Mouse (Mus musculus) left cerebral cortex, adult 6 months (tissue): ENCODE measurements around the gene Olfr419. TPM values are rescaled to one million over a fixed set of nuclear protein-coding genes. Genes with fewer than 3 reads are reported as not detected.

Experiments used
- long read RNA-seq, 2 experiments: library from polyadenylated mRNA; unstranded; transcript quantifications; one replicate each; pipeline ENCODE4 v2.0.0; 2019 to 2020
- polyA plus RNA-seq: library from polyadenylated mRNA; unstranded; fragments of <200 nt; fragmentation: Nextera tagmentation; gene quantifications from 2 replicates; pipeline ENCODE4 v1.2.3, GENCODE M21; 2021

The Olfr419 gene
- not detected in 2 replicates for polyA plus RNA-seq
- long read RNA-seq, experiment 1: 0 reads
- long read RNA-seq, experiment 2: 0 reads

DNA sequence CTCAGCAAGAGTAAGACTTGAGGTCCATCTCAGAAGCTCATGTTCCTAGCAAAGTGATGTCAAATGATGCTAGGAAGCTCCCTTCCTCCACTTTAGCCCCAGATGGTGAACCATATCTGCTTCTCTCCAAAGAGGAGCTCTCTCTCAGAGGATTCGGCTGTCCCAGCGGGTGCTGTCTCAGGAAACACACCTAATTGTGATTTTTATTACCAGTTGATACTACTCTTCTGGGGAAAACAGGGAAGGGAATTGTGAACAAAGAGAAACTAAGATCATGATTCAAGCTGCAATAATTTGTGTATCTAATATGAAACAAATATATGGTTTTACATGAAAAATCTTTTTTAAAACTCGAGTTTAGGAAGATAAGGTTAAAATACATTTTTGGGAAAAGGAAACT is at the start of gene Olfr419:
Gene Olfr419, minus strand, starts transcription at position 101 of the 400 bp plus-strand sequence.

Other genes starting within 250 kb of the Olfr419 start
- gene Ifi205, start 220.3 kb downstream of the Olfr419 start, polyA plus RNA-seq: not detected in 2 replicates
- gene Olfr433, start 211.4 kb downstream of the Olfr419 start, polyA plus RNA-seq: not detected in 2 replicates
- gene Olfr432, start 202.9 kb downstream of the Olfr419 start, polyA plus RNA-seq: not detected in 2 replicates
- not detected in 2 replicates for gene Olfr430, start 185.5 kb downstream of the Olfr419 start, polyA plus RNA-seq
- gene Olfr429, start 167.7 kb downstream of the Olfr419 start, polyA plus RNA-seq: not detected in 2 replicates
- gene Olfr427, start 155.2 kb downstream of the Olfr419 start, polyA plus RNA-seq: not detected in 2 replicates
- not detected in 2 replicates for gene Olfr231, start 130.9 kb downstream of the Olfr419 start, polyA plus RNA-seq
- gene Olfr424, start 120.5 kb downstream of the Olfr419 start, polyA plus RNA-seq: not detected in 2 replicates
- gene Olfr420, start 96.4 kb downstream of the Olfr419 start, polyA plus RNA-seq: not detected in 2 replicates
- gene Spta1, start 79.3 kb downstream of the Olfr419 start, polyA plus RNA-seq: not detected in 2 replicates
- not detected in 2 replicates for gene Mptx1, start 78.5 kb upstream of the Olfr419 start, polyA plus RNA-seq
- gene Olfr417, start 113.1 kb upstream of the Olfr419 start, polyA plus RNA-seq: not detected in 2 replicates
- gene Olfr248, start 139.0 kb upstream of the Olfr419 start, polyA plus RNA-seq: not detected in 2 replicates
- gene Olfr414, start 172.0 kb upstream of the Olfr419 start, polyA plus RNA-seq: not detected in 2 replicates
- not detected in 2 replicates for gene Olfr220, start 190.0 kb upstream of the Olfr419 start, polyA plus RNA-seq
- 8.4 and 8.6 TPM in 2 replicates for gene Fmn2, start 249.8 kb upstream of the Olfr419 start, polyA plus RNA-seq